Mouse (Mus musculus): ENCODE data around the gene Exd2.

The Exd2 gene

DNA sequence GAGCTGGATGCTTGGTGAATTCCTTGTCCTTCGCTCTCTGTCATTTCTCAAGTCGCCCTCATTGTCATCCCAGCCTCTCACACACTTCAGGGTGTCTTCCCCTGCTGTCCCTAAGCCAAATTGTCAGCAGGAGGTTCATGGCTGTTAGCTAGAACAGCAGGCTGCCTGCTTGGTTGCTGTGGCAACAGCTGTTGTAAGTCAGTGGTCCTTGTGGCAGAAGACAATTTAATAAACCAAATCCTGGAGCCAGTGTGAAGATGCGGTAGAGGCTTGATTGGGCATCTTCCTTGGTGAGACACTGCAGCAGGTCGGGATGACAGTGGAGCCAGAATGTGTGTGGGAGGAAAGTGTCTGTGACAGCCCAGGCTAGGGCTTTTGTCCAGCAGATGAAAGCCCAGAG is 82.4 kb downstream of the Exd2 start:
- no peak for DNase-seq (ENCODE audit: extremely low read depth, low read depth, low spot score)

DNA sequence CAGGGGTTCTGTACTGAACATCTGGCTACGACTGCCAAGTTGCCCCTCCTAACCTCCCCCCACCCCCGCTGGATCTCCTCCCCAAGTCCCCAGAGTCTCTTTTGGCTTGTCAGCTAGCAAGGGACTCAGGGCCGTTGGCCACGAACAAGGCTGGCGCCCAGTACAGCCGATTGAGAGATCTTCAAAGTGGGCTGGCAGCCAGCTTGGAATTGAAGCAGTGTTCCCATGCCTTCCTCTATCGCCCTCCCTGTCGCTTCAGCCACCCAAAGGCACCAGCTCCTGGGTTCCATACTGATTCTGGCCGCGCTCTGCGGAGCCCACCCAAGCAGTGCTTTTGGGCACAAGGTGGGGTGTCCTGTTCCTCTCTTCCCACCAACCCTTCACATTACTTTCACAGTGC is 86.8 kb downstream of the Exd2 start:
- no peak for DNase-seq (ENCODE audit: extremely low read depth, low read depth, low spot score)
